Mouse (Mus musculus) liver, postnatal 0 days (tissue): ENCODE results near the gene Stat3.

Experiments used
- CTCF ChIP-seq: sonication (generic); IDR thresholded peaks from 2 replicates; pipeline ENCODE4 v1.5.1; 2016; ENCODE audit warnings: antibody characterized with exemption, low read depth
- EP300 ChIP-seq: IDR thresholded peaks from 2 replicates; pipeline ENCODE4 v1.6.1; 2016; ENCODE audit warnings: antibody characterized with exemption, low read depth, mild to moderate bottlenecking

- TF ChIP-seq CTCF, result no peak
- TF ChIP-seq EP300, result no peak
Observed at GRCm38 (mm10) chr11:100844121-100844520, 95.2 kb downstream of the Stat3 start.
